Mouse (Mus musculus) brain, embryonic 14.5 days (tissue): Measurements from ENCODE around the gene Mcam. TPM values are rescaled to one million over a fixed set of nuclear protein-coding genes. Genes with fewer than 3 reads are reported as not detected.
A peak's percentile ranks its signal among the peaks of the same experiment; 100 is the strongest.

Experiments used
- DNase-seq: peaks from one replicate; pipeline ENCODE4 v3.0.0-alpha.2; 2011; ENCODE audit warnings: low read depth
- CTCF ChIP-seq: fragments of 200-500 bp; IDR thresholded peaks from 2 replicates; pipeline ENCODE4 v1.5.1; 2012; ENCODE audit warnings: inconsistent platforms, mild to moderate bottlenecking, moderate library complexity, borderline replicate concordance; ENCODE audit not compliant: insufficient read depth, insufficient read length; ENCODE audit errors: extremely low read depth
- POLR2A ChIP-seq: fragments of 200-500 bp; IDR thresholded peaks from 2 replicates; pipeline ENCODE4 v1.6.1; 2012; ENCODE audit warnings: mild to moderate bottlenecking, inconsistent platforms, borderline replicate concordance; ENCODE audit not compliant: poor library complexity, insufficient read depth, insufficient read length, severe bottlenecking; ENCODE audit errors: extremely low read depth
- polyA plus RNA-seq: library from polyadenylated mRNA; depleted of rRNA; stranded (reverse); fragments of >200 nt; gene quantifications from 2 replicates; pipeline ENCODE4 v1.2.3, GENCODE M21; 2012

The Mcam gene
- polyA plus RNA-seq, 1 experiment: 28.5 TPM

- TF ChIP-seq POLR2A (no peak), CTCF (no peak)
- no peak for DNase-seq
These were observed 2.1 kb upstream of the Mcam start for GRCm38 (mm10) chr9:44132200-44132599.

DNA sequence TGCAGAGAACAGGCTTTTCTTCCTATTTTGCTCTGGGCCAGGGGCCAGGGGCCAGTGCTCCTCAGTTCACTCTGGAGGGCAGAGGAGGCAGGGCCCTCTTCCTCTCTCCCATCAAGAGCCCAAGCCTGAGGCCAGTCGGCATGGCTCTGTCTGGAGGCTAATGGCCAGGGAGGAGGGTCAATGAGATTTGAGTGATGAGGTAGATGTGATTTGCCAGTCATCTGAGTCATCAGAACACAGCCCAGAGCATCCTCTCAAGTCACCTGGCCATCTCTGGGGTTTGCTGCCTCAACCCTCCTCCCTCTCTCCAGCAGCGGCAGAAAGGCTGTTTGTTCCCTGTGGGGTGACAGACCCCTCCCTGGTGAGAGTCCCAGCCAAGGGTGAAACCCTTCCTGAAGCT lies 982 bp upstream of the Mcam start:
- TF ChIP-seq POLR2A: no peak
- no peak for TF ChIP-seq CTCF
- DNase-seq: no peak

DNA sequence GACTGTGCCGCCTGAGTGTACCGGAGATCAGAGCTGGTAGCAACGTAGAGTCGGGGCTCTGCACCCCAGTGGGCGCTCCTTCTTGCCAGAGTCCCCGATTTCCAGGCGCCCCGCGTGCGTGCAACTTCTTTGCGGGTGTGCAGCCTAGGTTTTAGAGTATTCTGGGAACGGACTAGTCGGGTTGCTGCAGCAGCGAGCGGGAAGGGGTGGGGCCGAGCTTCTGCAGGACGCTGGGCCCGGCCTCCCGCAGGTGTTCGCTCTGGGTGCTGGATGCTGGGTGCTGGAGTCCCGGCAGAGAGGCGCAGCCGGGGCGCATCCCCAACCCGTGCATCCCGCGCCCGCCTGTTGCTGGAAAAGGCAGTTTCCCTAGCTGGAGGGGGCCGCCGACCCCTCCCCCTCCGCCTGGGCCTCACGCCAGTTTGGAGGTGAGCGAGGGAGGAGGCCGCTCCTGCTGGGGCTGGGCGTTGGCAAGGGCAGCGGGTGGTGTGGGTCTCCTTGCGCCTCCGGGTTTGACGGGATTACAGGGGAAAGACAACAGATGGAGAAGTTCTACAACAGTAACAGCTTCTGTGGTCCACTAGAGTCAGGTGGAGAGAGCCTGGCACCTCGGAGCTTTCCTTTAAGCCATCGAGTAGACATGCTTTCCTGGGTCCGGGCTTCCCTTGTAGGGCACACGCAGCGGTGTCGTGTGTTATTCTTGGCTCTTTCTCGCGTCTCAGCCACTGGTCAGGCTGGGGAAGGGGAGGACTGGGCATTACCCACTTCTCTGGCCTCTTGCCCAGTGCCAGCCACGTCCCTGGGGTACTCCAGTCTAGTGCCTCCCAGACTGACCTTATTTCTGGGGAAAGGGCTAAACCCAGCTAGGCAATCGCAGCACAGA lies 822 bp downstream of the Mcam start:
- peak; percentile 65 for DNase-seq
- TF ChIP-seq CTCF: no peak
- TF ChIP-seq POLR2A: no peak

- DNase-seq: peak; percentile 56
- no peak for TF ChIP-seq POLR2A
- no peak for TF ChIP-seq CTCF
These were observed 1.6 kb downstream of the Mcam start for GRCm38 (mm10) chr9:44135731-44136411.

- DNase-seq: no peak
- TF ChIP-seq POLR2A (no peak), CTCF (no peak)
These were observed 3.6 kb downstream of the Mcam start for GRCm38 (mm10) chr9:44137846-44138245.

DNA sequence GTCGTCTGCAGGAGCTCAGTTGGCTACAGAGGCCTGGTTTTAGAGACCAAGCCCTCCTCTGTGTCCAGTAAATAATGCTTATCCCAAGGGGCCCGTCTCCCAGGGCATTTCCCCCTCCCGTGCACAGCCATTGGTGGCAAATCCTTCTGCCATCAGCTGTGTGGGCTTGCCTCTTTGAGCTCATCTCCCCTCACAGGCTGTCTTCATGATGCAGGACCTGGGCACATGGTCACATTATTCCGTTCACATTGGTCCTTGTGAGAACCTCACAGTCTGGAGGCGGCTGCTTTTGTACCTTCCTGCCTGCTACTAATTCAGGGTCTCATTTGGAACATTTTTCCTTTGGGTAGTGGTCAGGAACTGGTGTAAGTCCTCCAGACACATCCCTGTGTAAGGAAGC lies 7.7 kb downstream of the Mcam start:
- DNase-seq: no peak
- TF ChIP-seq CTCF (no peak), POLR2A (no peak)

GRCm38 (mm10) chr9:44143421-44143820 lies 9.2 kb downstream of the Mcam start:
- no peak for TF ChIP-seq POLR2A
- TF ChIP-seq CTCF: no peak
- DNase-seq: no peak

DNA sequence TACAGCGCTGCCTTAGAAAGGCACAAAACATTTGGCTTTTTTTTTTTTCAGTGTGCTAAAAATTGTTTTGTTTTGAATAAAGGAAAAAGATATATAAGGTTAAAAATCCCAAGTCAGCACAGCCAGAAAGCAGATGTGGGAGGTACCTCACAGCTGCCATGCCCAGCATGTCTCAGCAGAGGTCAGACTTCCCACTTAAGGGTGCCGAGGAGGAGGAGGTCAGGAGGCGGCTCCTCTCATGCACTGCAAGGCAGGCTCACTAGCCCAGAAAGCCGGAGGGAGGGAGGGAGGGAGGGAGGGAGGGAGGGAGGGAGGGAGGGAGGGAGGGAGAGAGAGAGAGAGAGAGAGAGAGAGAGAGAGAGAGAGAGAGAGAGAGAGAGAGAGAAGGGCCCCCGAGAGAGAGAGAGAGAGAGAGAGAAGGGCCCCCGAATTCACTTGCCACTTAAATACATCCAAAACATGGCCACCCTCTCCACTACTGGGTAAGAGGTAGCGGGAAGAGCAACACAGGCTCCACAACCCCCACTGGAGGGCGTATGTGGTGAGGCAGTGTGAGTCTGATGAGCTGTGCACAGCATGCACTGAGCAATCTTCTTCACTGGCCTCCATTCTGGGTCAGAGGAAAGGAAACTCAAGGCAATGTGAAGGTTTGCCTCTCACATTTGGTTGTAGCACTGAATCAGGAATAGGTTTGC lies 9.9 kb downstream of the Mcam start:
- TF ChIP-seq POLR2A (no peak), CTCF (peak; percentile 23; the same call in 1 of the 2 replicates)
- peak; percentile 15 for DNase-seq

DNA sequence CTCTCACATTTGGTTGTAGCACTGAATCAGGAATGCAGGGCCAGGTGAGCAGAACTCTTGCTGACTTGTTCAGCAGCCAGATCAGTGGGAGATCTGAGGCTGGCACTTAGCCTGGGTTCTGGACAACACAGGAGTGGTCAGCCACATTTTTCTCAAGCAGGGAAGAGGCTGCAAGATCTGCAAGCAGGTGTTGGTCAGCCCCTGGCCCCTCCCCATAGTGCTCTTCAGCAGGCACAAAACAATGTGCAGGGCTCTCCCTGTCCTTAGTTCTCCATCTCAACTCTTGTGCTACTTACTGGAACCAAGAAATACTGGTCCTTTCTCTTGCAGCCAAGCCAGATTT lies 10.4 kb downstream of the Mcam start:
- no peak for TF ChIP-seq POLR2A
- TF ChIP-seq CTCF: no peak
- DNase-seq: no peak

GRCm38 (mm10) chr9:44147290-44147689 lies 13.0 kb downstream of the Mcam start:
- DNase-seq: peak; percentile 6
- no peak for TF ChIP-seq POLR2A
- peak; percentile 36; the same call in 1 of the 2 replicates for TF ChIP-seq CTCF

- TF ChIP-seq POLR2A: no peak
- no peak for TF ChIP-seq CTCF
- DNase-seq: no peak
These were observed 25.6 kb downstream of the Mcam start for GRCm38 (mm10) chr9:44159886-44160285.
